Mouse (Mus musculus) lung, embryonic 16.5 days (tissue): ENCODE measurements at regions not wholly inside any gene's neighbourhood (a gene's known extent, or its start where the extent isn't known, plus 50 kb on each side); places are given as distances from the start of the nearest gene placed in this dataset.

Source experiments
- ATAC-seq: fragments of 200-750 bp; cut with Nextera tagmentation; 2 replicates; pipeline ENCODE4 v1.8.0; 2017; ENCODE audit warnings: low read depth, mild to moderate bottlenecking, moderate library complexity
- H3K27ac ChIP-seq: fragments of 300-500 bp; sonication (generic); 2 replicates; pipeline ENCODE4 v1.5.1; 2014; ENCODE audit warnings: mild to moderate bottlenecking, control low read depth, low read length
- H3K27me3 ChIP-seq: fragments of 300-500 bp; sonication (generic); 2 replicates; pipeline ENCODE4 v1.6.1; 2014; ENCODE audit warnings: low read depth, low read length, mixed read lengths; ENCODE audit not compliant: control insufficient read depth, insufficient read depth
- H3K36me3 ChIP-seq: fragments of 300-500 bp; sonication (generic); 2 replicates; pipeline ENCODE4 v1.6.1; 2014; ENCODE audit warnings: low read length; ENCODE audit not compliant: control insufficient read depth, insufficient read depth
- H3K4me1 ChIP-seq: fragments of 300-500 bp; sonication (generic); replicated peaks from 2 replicates; pipeline ENCODE4 v1.6.1; 2014; ENCODE audit warnings: low read length, mixed read lengths; ENCODE audit not compliant: control insufficient read depth, insufficient read depth
- H3K4me2 ChIP-seq: fragments of 300-500 bp; sonication (generic); 2 replicates; pipeline ENCODE4 v1.6.1; 2014; ENCODE audit warnings: low read depth, low read length, control low read depth
- H3K4me3 ChIP-seq: fragments of 300-500 bp; sonication (generic); 2 replicates; pipeline ENCODE4 v1.5.1; 2014; ENCODE audit warnings: mild to moderate bottlenecking, low read length, control low read depth
- H3K9ac ChIP-seq: fragments of 300-500 bp; sonication (generic); 2 replicates; pipeline ENCODE4 v1.6.1; 2014; ENCODE audit warnings: low read length, control low read depth
- H3K9me3 ChIP-seq: fragments of 300-500 bp; sonication (generic); 2 replicates; pipeline ENCODE4 v1.6.1; 2016; ENCODE audit warnings: low read length; ENCODE audit not compliant: control insufficient read depth
- WGBS: fragments of 180-500 bp; shearing (Covaris S2); extraction: QIAGEN DNeasy Blood & Tissue Kit; methylation state at CpG from one replicate; pipeline ENCODE4 v1.1.7; 2014; 5-methylcytosine and 5-hydroxymethylcytosine counted together

DNA sequence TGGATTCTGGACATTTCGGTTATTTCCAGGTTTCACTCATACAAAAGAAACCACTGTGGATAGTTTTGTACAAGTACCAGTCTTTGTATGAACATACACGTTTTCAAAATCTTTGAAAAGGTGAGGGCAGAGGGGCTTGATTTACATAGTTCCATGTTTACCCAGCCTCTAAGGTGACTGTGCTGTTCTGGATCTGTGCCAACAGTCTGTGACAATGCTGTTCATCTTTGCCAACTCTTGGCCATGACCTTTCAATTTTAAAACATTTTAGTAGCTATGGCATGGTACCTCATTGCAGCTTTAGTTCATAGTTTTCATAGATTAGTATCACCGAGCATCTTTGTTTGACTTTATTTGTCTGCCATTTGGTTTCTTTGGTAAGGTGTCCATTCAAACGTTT lies 243.0 kb downstream of the Kcnrg start:
- no peak overlapping the region for H3K4me2 ChIP-seq
- no peaks in the 10 kb centered on the region for H3K36me3 ChIP-seq
- no peaks in the 10 kb centered on the region for H3K27me3 ChIP-seq
- H3K4me3 ChIP-seq, result no peak overlapping the region
- 61% methylated on average over 4 of the region's 4 CpGs for WGBS
- peaks cover 3% of the 10 kb centered on the region; the same call in 1 of the 2 replicates for H3K9me3 ChIP-seq
- H3K4me1 ChIP-seq, result no peaks in the 10 kb centered on the region
- no peak overlapping the region for H3K27ac ChIP-seq
- ATAC-seq, result no peak
- no peak overlapping the region for H3K9ac ChIP-seq

GRCm38 (mm10) chr14:61857616-61858015 lies 250.4 kb downstream of the Kcnrg start:
- 61% methylated on average over 6 of the region's 6 CpGs for WGBS
- H3K4me1 ChIP-seq, result no peaks in the 10 kb centered on the region
- no peaks in the 10 kb centered on the region for H3K9me3 ChIP-seq
- H3K4me2 ChIP-seq, result no peak overlapping the region
- H3K9ac ChIP-seq, result no peak overlapping the region
- no peaks in the 10 kb centered on the region for H3K36me3 ChIP-seq
- H3K27me3 ChIP-seq, result no peaks in the 10 kb centered on the region
- no peak overlapping the region for H3K4me3 ChIP-seq
- no peak for ATAC-seq
- H3K27ac ChIP-seq, result no peak overlapping the region

DNA sequence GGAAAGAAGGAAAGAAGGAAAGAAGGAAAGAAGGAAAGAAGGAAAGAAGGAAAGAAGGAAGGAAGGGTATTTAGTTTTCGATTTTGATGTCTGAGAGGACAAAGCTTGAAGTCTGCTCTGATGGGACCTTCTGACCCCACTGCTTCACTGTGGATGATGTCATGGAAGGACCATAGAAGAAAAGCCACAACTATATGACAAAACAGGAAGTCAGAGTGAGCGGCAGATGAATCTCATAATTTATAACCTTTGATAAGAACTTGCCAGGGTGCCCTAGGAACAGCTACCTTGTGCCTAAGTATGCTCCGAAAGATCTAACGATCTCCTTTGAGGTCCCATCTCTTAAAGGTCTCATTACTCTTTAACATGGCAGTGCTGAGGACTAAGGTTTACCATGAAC lies 253.4 kb downstream of the Kcnrg start:
- Histone ChIP-seq H3K4me1 (no peaks in the 10 kb centered on the region; the same call in 1 of the 2 replicates), H3K27me3 (no peaks in the 10 kb centered on the region), H3K4me2 (no peak overlapping the region), H3K36me3 (no peaks in the 10 kb centered on the region), H3K27ac (no peak overlapping the region), H3K9ac (no peak overlapping the region), H3K9me3 (no peaks in the 10 kb centered on the region), H3K4me3 (no peak overlapping the region)
- WGBS, result 85% methylated on average over 4 of the region's 4 CpGs
- no peak for ATAC-seq

- Histone ChIP-seq H3K4me2 (no peak overlapping the region), H3K4me1 (no peaks in the 10 kb centered on the region; the same call in 1 of the 2 replicates), H3K9ac (no peak overlapping the region), H3K36me3 (no peaks in the 10 kb centered on the region), H3K27ac (peak overlapping the region; percentile 25; the same call in 1 of the 2 replicates), H3K4me3 (no peak overlapping the region), H3K9me3 (no peaks in the 10 kb centered on the region), H3K27me3 (no peaks in the 10 kb centered on the region)
- WGBS, result 82% methylated on average over 8 of the region's 8 CpGs
- no peak for ATAC-seq
Measured at GRCm38 (mm10) chr14:61861357-61861958, 254.2 kb downstream of the Kcnrg start.

DNA sequence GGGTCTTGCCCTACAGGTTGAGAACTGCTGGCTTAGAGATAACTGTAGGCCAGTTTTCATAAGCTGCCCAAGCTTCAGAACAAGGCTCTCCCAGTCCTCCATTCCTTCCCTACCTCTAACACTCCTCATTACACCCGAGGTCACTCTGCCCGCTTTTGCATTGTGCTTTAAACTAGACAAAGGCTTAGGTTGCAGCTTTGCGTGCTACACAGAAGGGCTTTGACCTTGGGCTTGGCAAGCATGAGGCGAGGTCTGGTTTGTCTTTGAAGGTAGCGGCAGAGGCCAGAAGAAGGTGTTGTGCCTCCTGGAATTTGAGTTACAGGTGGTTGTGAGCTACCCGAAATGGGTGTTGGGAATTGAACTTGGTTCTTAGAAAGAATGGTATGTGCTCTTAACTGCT lies 255.7 kb downstream of the Kcnrg start:
- H3K4me3 ChIP-seq, result no peak overlapping the region
- no peaks in the 10 kb centered on the region; the same call in 1 of the 2 replicates for H3K4me1 ChIP-seq
- no peak for ATAC-seq
- H3K4me2 ChIP-seq, result no peak overlapping the region
- WGBS, result 90% methylated on average over 6 of the region's 6 CpGs
- H3K27ac ChIP-seq, result no peak overlapping the region
- H3K9ac ChIP-seq, result no peak overlapping the region
- H3K9me3 ChIP-seq, result no peaks in the 10 kb centered on the region
- H3K36me3 ChIP-seq, result no peaks in the 10 kb centered on the region
- H3K27me3 ChIP-seq, result no peaks in the 10 kb centered on the region

DNA sequence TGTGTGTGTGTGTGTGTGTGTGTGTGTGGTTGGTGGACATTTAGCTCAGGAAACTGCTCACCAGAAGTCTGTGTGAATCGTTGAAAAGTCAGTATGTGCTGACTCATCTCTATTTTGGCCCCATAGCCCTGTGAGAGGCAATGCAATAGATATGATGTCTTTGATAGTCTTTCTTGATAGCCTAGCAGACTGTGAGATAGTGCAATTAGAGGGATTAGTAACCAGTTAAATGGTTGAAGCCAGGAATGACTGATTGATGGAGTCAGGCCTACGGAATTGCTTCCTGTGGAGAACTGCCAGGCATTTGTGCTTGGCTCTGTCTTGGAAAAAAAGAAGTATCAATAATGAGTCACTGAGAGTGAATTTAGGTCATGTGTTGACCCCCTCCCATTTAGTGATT lies 256.2 kb downstream of the Kcnrg start:
- no peak overlapping the region for H3K4me2 ChIP-seq
- no peaks in the 10 kb centered on the region for H3K9me3 ChIP-seq
- H3K4me1 ChIP-seq, result no peaks in the 10 kb centered on the region; the same call in 1 of the 2 replicates
- WGBS, result 57% methylated on average over 2 of the region's 2 CpGs
- H3K9ac ChIP-seq, result no peak overlapping the region
- no peaks in the 10 kb centered on the region for H3K36me3 ChIP-seq
- no peak overlapping the region for H3K27ac ChIP-seq
- ATAC-seq, result no peak
- no peaks in the 10 kb centered on the region for H3K27me3 ChIP-seq
- no peak overlapping the region for H3K4me3 ChIP-seq

GRCm38 (mm10) chr14:61866532-61867268 lies 259.4 kb downstream of the Kcnrg start:
- Histone ChIP-seq H3K4me2 (no peak overlapping the region), H3K9me3 (no peaks in the 10 kb centered on the region), H3K27ac (no peak overlapping the region), H3K36me3 (no peaks in the 10 kb centered on the region), H3K27me3 (no peaks in the 10 kb centered on the region), H3K4me3 (no peak overlapping the region), H3K4me1 (no peaks in the 10 kb centered on the region; the same call in 1 of the 2 replicates), H3K9ac (no peak overlapping the region)
- no peak for ATAC-seq
- WGBS, result 48% methylated on average over 3 of the region's 3 CpGs

DNA sequence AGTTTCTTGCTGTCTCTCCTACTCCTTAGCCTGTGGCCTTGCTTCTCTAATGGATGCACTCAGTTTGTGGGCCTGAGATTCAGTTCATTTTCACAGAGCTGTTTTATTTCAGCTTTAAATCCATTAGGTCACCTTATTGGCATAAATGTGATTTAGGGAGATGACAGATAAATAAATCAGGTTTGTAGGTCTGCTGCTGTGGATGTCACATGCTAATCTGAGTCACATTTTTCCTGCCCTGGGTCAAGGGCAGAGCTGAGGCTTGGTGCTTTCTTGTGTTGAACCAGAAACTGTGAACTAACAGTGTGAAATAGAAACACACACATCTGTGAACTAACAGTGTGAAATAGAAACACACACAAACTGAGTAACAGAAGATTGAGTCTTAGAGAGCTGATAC lies 266.9 kb downstream of the Kcnrg start:
- Histone ChIP-seq H3K4me3 (no peak overlapping the region), H3K27me3 (no peaks in the 10 kb centered on the region), H3K27ac (no peak overlapping the region), H3K4me1 (no peaks in the 10 kb centered on the region), H3K9me3 (no peaks in the 10 kb centered on the region), H3K9ac (no peak overlapping the region), H3K4me2 (no peak overlapping the region), H3K36me3 (no peaks in the 10 kb centered on the region)
- ATAC-seq, result no peak

- no peak for ATAC-seq
- Histone ChIP-seq H3K36me3 (no peaks in the 10 kb centered on the region), H3K4me3 (no peak overlapping the region)
Measured at GRCm38 (mm10) chr14:61879416-61879815, 272.2 kb downstream of the Kcnrg start.

More at GRCm38 (mm10) chr14:61879416-61879815, 272.2 kb downstream of the Kcnrg start:
- Histone ChIP-seq H3K9me3 (no peaks in the 10 kb centered on the region), H3K27me3 (no peaks in the 10 kb centered on the region), H3K9ac (no peak overlapping the region), H3K27ac (no peak overlapping the region), H3K4me2 (no peak overlapping the region), H3K4me1 (no peaks in the 10 kb centered on the region)
- WGBS, result 23% methylated on average over 2 of the region's 2 CpGs
